Mouse (Mus musculus) brain, embryonic 14.5 days (tissue): ENCODE data around the gene Arid5b.

Source experiments
- CTCF ChIP-seq: fragments of 200-500 bp; IDR thresholded peaks from 2 replicates; pipeline ENCODE4 v1.5.1; 2012; ENCODE audit warnings: inconsistent platforms, mild to moderate bottlenecking, moderate library complexity, borderline replicate concordance; ENCODE audit not compliant: insufficient read depth, insufficient read length; ENCODE audit errors: extremely low read depth
- POLR2A ChIP-seq: fragments of 200-500 bp; IDR thresholded peaks from 2 replicates; pipeline ENCODE4 v1.6.1; 2012; ENCODE audit warnings: mild to moderate bottlenecking, inconsistent platforms, borderline replicate concordance; ENCODE audit not compliant: poor library complexity, insufficient read depth, insufficient read length, severe bottlenecking; ENCODE audit errors: extremely low read depth

GRCm38 (mm10) chr10:68103078-68103855 lies 175.3 kb downstream of the Arid5b start:
- TF ChIP-seq CTCF, result no peak
- no peak for TF ChIP-seq POLR2A
